Mouse (Mus musculus): Measurements from ENCODE around the gene Tas2r122. TPM values are rescaled to one million over a fixed set of nuclear protein-coding genes. Genes with fewer than 3 reads are reported as not detected.
"Not testable (repeated sequence)": the region's sequence is repeated elsewhere in the genome, so short reads cannot be mapped to it uniquely, and the experiment has no call there.

The Tas2r122 gene
- polyA plus RNA-seq (2015; fragmentation: Nextera tagmentation; extraction: Ambion mirVana): not detected in 2 replicates

DNA sequence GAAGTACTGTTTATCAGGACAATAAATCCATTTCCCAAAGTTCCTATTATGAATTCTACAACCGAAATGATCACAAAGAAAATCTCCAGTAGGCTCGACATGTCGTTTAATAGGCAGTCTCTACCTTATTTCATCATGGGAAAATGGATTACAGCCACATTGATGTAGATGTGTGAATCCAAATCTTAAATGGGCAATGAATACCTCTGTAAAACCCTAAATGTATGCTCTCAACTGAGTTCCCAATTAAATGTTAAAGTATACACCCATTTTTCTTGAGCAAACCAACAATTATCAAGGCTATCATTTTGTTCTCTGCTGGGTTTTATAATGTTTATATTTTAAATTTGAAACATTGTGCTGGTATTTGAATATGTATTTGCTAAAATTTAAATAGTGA is at the start of gene Tas2r122:
Tas2r122 (minus strand) TSS at position 101 of the 400 bp plus-strand sequence.
- H3K9ac ChIP-seq: no peak within 1 kb of the TSS
- no peak for ATAC-seq (ENCODE audit: extremely low read depth, insufficient number of reproducible peaks, low FRiP score, low TSS enrichment)
- 67% methylated on average over 3 of the region's 3 CpGs for WGBS

DNA sequence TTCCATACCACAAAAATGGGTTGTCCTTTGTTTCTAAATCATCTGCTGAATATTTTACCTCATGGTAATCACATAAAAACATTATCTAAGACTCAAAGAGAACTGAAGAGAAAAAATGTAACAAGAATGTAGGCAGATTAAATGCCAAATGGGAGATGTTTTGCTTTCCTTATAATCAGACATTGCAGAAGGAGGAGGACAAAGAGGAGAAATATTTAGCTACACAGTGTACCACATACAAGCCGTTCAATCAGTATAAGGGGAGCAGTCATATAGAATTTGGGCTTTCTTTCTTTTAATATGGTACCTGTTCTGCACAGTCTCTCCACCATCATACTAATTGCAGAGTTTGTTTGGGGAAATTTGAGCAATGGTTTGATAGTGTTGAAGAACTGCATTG is 42.7 kb upstream of the Tas2r122 start, which contains the start of gene Tas2r124:
Tas2r124 (plus strand) TSS at position 301 of the 400 bp plus-strand sequence.
- ATAC-seq (ENCODE audit: extremely low read depth, insufficient number of reproducible peaks, low FRiP score, low TSS enrichment): no peak
- Histone ChIP-seq H3K4me2 (no peak within 1 kb of the TSS), H3K36me3 (no peaks in the 10 kb centered on the region), H3K9me3 (no peaks in the 10 kb centered on the region), H3K9ac (no peak within 1 kb of the TSS), H3K27me3 (replicated peaks) (no peaks in the 10 kb centered on the region), H3K4me1 (no peaks in the 10 kb centered on the region), H3K4me3 (no peak within 1 kb of the TSS), H3K27ac (replicated peaks) (no peak within 1 kb of the TSS)
- WGBS: 70% methylated on average over 1 of the region's 1 CpGs

More for the DNA sequence above, at the start of gene Tas2r122:
- Histone ChIP-seq H3K4me2 (no peak within 1 kb of the TSS), H3K27me3 (replicated peaks) (no peaks in the 10 kb centered on the region), H3K27ac (replicated peaks) (no peak within 1 kb of the TSS), H3K9me3 (0 out of 2 replicates have a peak, but pooled peaks cover 3% of the 10 kb centered on the region), H3K4me1 (no peaks in the 10 kb centered on the region), H3K4me3 (no peak within 1 kb of the TSS), H3K36me3 (no peaks in the 10 kb centered on the region)

- Histone ChIP-seq H3K27ac (replicated peaks) (no peak overlapping the region), H3K9ac (no peak overlapping the region), H3K4me2 (no peak overlapping the region), H3K4me1 (no peaks in the 10 kb centered on the region), H3K36me3 (no peaks in the 10 kb centered on the region), H3K9me3 (no peaks in the 10 kb centered on the region), H3K27me3 (replicated peaks) (no peaks in the 10 kb centered on the region), H3K4me3 (no peak overlapping the region)
- ATAC-seq (ENCODE audit: extremely low read depth, insufficient number of reproducible peaks, low FRiP score, low TSS enrichment): no peak
- WGBS: 50% methylated on average over 2 of the region's 2 CpGs
These were observed 38.5 kb upstream of the Tas2r122 start for GRCm38 (mm10) chr6:132750206-132750605.

- Histone ChIP-seq H3K4me1 (no peaks in the 10 kb centered on the region), H3K27me3 (replicated peaks) (no peaks in the 10 kb centered on the region), H3K36me3 (no peaks in the 10 kb centered on the region), H3K4me2 (no peak within 1 kb of the TSS), H3K9me3 (no peaks in the 10 kb centered on the region), H3K27ac (replicated peaks) (no peak within 1 kb of the TSS), H3K9ac (no peak within 1 kb of the TSS), H3K4me3 (no peak within 1 kb of the TSS)
- WGBS: 60% methylated on average over 2 of the region's 2 CpGs
- no peak for ATAC-seq (ENCODE audit: extremely low read depth, insufficient number of reproducible peaks, low FRiP score, low TSS enrichment)
These were observed 26.2 kb upstream of the Tas2r122 start, which contains the start of gene Tas2r115 for GRCm38 (mm10) chr6:132737935-132738334. Gene Tas2r115, minus strand, starts transcription at chr6:132738035.

- Histone ChIP-seq H3K4me1 (no peaks in the 10 kb centered on the region), H3K36me3 (no peaks in the 10 kb centered on the region), H3K27me3 (replicated peaks) (no peaks in the 10 kb centered on the region), H3K27ac (replicated peaks) (no peak within 1 kb of the TSS), H3K4me3 (no peak within 1 kb of the TSS), H3K4me2 (no peak within 1 kb of the TSS), H3K9ac (no peak within 1 kb of the TSS), H3K9me3 (0 out of 2 replicates have a peak, but pooled peaks cover 5% of the 10 kb centered on the region)
- ATAC-seq (ENCODE audit: extremely low read depth, insufficient number of reproducible peaks, low FRiP score, low TSS enrichment): no peak
- 62% methylated on average over 1 of the region's 1 CpGs for WGBS
These were observed 10.8 kb downstream of the Tas2r122 start, which contains the start of gene Tas2r121 for GRCm38 (mm10) chr6:132700907-132701306. Gene Tas2r121, minus strand, starts transcription at chr6:132701007.

GRCm38 (mm10) chr6:132691596-132691995 is 20.1 kb downstream of the Tas2r122 start:
- not testable (repeated sequence) for ATAC-seq (ENCODE audit: extremely low read depth, insufficient number of reproducible peaks, low FRiP score, low TSS enrichment); H3K27me3 ChIP-seq (replicated peaks); H3K36me3 ChIP-seq

More at GRCm38 (mm10) chr6:132691596-132691995, 20.1 kb downstream of the Tas2r122 start:
- not testable (repeated sequence) for H3K4me3 ChIP-seq; H3K27ac ChIP-seq (replicated peaks); H3K9ac ChIP-seq; H3K4me2 ChIP-seq; H3K4me1 ChIP-seq; H3K9me3 ChIP-seq
- WGBS: 69% methylated on average over 7 of the region's 7 CpGs

Other genes with a start within 250 kb of the Tas2r122 start
- gene Prh1, start 142.1 kb downstream of the Tas2r122 start, polyA plus RNA-seq (2015; fragmentation: Nextera tagmentation; extraction: Ambion mirVana): not detected in 2 replicates
- not detected in 2 replicates for gene Prp2, start 116.0 kb downstream of the Tas2r122 start, polyA plus RNA-seq (2015; fragmentation: Nextera tagmentation; extraction: Ambion mirVana)
- not detected in 2 replicates for gene A630073D07Rik, start 60.4 kb downstream of the Tas2r122 start, polyA plus RNA-seq (2015; fragmentation: Nextera tagmentation; extraction: Ambion mirVana)
- gene Tas2r120, start 55.0 kb downstream of the Tas2r122 start, polyA plus RNA-seq (2015; fragmentation: Nextera tagmentation; extraction: Ambion mirVana): not detected in 2 replicates
- not detected in 2 replicates for gene Tas2r121, start 10.9 kb downstream of the Tas2r122 start, polyA plus RNA-seq (2015; fragmentation: Nextera tagmentation; extraction: Ambion mirVana)
- not detected in 2 replicates for gene Tas2r115, start 26.1 kb upstream of the Tas2r122 start, polyA plus RNA-seq (2015; fragmentation: Nextera tagmentation; extraction: Ambion mirVana)
- gene Tas2r124, start 42.8 kb upstream of the Tas2r122 start, polyA plus RNA-seq (2015; fragmentation: Nextera tagmentation; extraction: Ambion mirVana): not detected in 2 replicates
- gene Tas2r102, start 50.2 kb upstream of the Tas2r122 start, polyA plus RNA-seq (2015; fragmentation: Nextera tagmentation; extraction: Ambion mirVana): not detected in 2 replicates
- not detected in 2 replicates for gene Tas2r136, start 66.2 kb upstream of the Tas2r122 start, polyA plus RNA-seq (2015; fragmentation: Nextera tagmentation; extraction: Ambion mirVana)
- gene Tas2r117, start 90.9 kb upstream of the Tas2r122 start, polyA plus RNA-seq (2015; fragmentation: Nextera tagmentation; extraction: Ambion mirVana): not detected in 2 replicates
- not detected in 2 replicates for gene Tas2r123, start 135.2 kb upstream of the Tas2r122 start, polyA plus RNA-seq (2015; fragmentation: Nextera tagmentation; extraction: Ambion mirVana)
- gene Tas2r116, start 143.5 kb upstream of the Tas2r122 start, polyA plus RNA-seq (2015; fragmentation: Nextera tagmentation; extraction: Ambion mirVana): not detected in 2 replicates
- gene Tas2r110, start 156.1 kb upstream of the Tas2r122 start, polyA plus RNA-seq (2015; fragmentation: Nextera tagmentation; extraction: Ambion mirVana): not detected in 2 replicates
- gene Tas2r113, start 181.1 kb upstream of the Tas2r122 start, polyA plus RNA-seq (2015; fragmentation: Nextera tagmentation; extraction: Ambion mirVana): not detected in 2 replicates
- gene Tas2r125, start 197.7 kb upstream of the Tas2r122 start, polyA plus RNA-seq (2015; fragmentation: Nextera tagmentation; extraction: Ambion mirVana): not detected in 2 replicates
- not detected in 2 replicates for gene Tas2r129, start 239.2 kb upstream of the Tas2r122 start, polyA plus RNA-seq (2015; fragmentation: Nextera tagmentation; extraction: Ambion mirVana)
- not detected in 2 replicates for gene Tas2r131, start 246.0 kb upstream of the Tas2r122 start, polyA plus RNA-seq (2015; fragmentation: Nextera tagmentation; extraction: Ambion mirVana)

All from heart, embryonic 13.5 days (tissue).